Mouse (Mus musculus): ENCODE results near the gene Nudt4. TPM values are rescaled to one million over a fixed set of nuclear protein-coding genes. Genes with fewer than 3 reads are reported as not detected.
"Not testable (repeated sequence)": the region's sequence is repeated elsewhere in the genome, so short reads cannot be mapped to it uniquely, and the experiment has no call there.

The Nudt4 gene
- polyA plus RNA-seq, 1 experiment from 2014 or later: 91.2 TPM

GRCm38 (mm10) chr10:95560394-95560983 lies 3.5 kb downstream of the Nudt4 start:
- ATAC-seq (ENCODE audit: insufficient read depth) (no peak), DNase-seq (no peak)
- 81% methylated on average over 9 of the region's 9 CpGs for WGBS
- Histone ChIP-seq H3K4me1 (ENCODE audit: insufficient read depth) (peaks cover 7% of the 10 kb centered on the region; the same call in 1 of the 2 replicates), H3K36me3 (ENCODE audit: insufficient read depth) (peaks cover 3% of the 10 kb centered on the region; the same call in 1 of the 2 replicates), H3K4me3 (ENCODE audit: low read depth, low read length) (no peak overlapping the region), H3K4me2 (peak overlapping the region; percentile 35; the same call in 1 of the 2 replicates), H3K9me3 (ENCODE audit: low read depth, low read length) (no peaks in the 10 kb centered on the region), H3K27me3 (ENCODE audit: insufficient read depth, low read length) (no peaks in the 10 kb centered on the region), H3K27ac (ENCODE audit: low read depth) (no peak overlapping the region), H3K9ac (no peak overlapping the region)
- no peak for TF ChIP-seq CTCF (IDR thresholded peaks at IDR 0.05; ENCODE audit: low read depth)

GRCm38 (mm10) chr10:95559426-95559825 lies 4.5 kb downstream of the Nudt4 start:
- no peaks in the 10 kb centered on the region for H3K9me3 ChIP-seq (ENCODE audit: low read depth, low read length)
- H3K4me2 ChIP-seq: no peak overlapping the region; the same call in 1 of the 2 replicates
- no peak overlapping the region for H3K27ac ChIP-seq (ENCODE audit: low read depth)
- no peak overlapping the region for H3K4me3 ChIP-seq (ENCODE audit: low read depth, low read length)
- WGBS: 63% methylated on average over 7 of the region's 7 CpGs
- DNase-seq (no peak), ATAC-seq (ENCODE audit: insufficient read depth) (no peak)
- no peak overlapping the region for H3K9ac ChIP-seq
- H3K36me3 ChIP-seq (ENCODE audit: insufficient read depth): peaks cover 3% of the 10 kb centered on the region; the same call in 1 of the 2 replicates
- H3K4me1 ChIP-seq (ENCODE audit: insufficient read depth): 0 out of 2 replicates have a peak, but pooled peaks cover 3% of the 10 kb centered on the region
- no peaks in the 10 kb centered on the region for H3K27me3 ChIP-seq (ENCODE audit: insufficient read depth, low read length)
- no peak for TF ChIP-seq CTCF (IDR thresholded peaks at IDR 0.05; ENCODE audit: low read depth)

- Histone ChIP-seq H3K4me1 (ENCODE audit: insufficient read depth) (0 out of 2 replicates have a peak, but pooled peaks cover 3% of the 10 kb centered on the region), H3K4me3 (ENCODE audit: low read depth, low read length) (no peak overlapping the region), H3K27me3 (ENCODE audit: insufficient read depth, low read length) (no peaks in the 10 kb centered on the region), H3K9ac (no peak overlapping the region), H3K4me2 (no peak overlapping the region), H3K27ac (ENCODE audit: low read depth) (no peak overlapping the region), H3K9me3 (ENCODE audit: low read depth, low read length) (no peaks in the 10 kb centered on the region), H3K36me3 (ENCODE audit: insufficient read depth) (peaks cover 3% of the 10 kb centered on the region; the same call in 1 of the 2 replicates)
- 89% methylated on average over 5 of the region's 5 CpGs for WGBS
- peak; percentile 75 for TF ChIP-seq CTCF (IDR thresholded peaks at IDR 0.05; ENCODE audit: low read depth)
- DNase-seq: peak; percentile 75
- no peak for ATAC-seq (ENCODE audit: insufficient read depth)
Observed at GRCm38 (mm10) chr10:95557337-95557828, 6.6 kb downstream of the Nudt4 start.

GRCm38 (mm10) chr10:95555866-95556265 lies 8.1 kb downstream of the Nudt4 start:
- H3K9ac ChIP-seq: no peak overlapping the region

GRCm38 (mm10) chr10:95552326-95552725 lies 11.6 kb downstream of the Nudt4 start:
- no peaks in the 10 kb centered on the region for H3K9me3 ChIP-seq (ENCODE audit: low read depth, low read length)
- no peak overlapping the region for H3K4me2 ChIP-seq
- H3K4me1 ChIP-seq (ENCODE audit: insufficient read depth): no peaks in the 10 kb centered on the region
- no peak overlapping the region for H3K27ac ChIP-seq (ENCODE audit: low read depth)
- TF ChIP-seq CTCF (IDR thresholded peaks at IDR 0.05; ENCODE audit: low read depth): no peak
- ATAC-seq (ENCODE audit: insufficient read depth) (0 out of 2 replicates have a peak, but pooled peaks have one; percentile 32), DNase-seq (no peak)
- 53% methylated on average over 3 of the region's 3 CpGs for WGBS
- H3K4me3 ChIP-seq (ENCODE audit: low read depth, low read length): no peak overlapping the region
- no peak overlapping the region for H3K9ac ChIP-seq
- no peaks in the 10 kb centered on the region for H3K27me3 ChIP-seq (ENCODE audit: insufficient read depth, low read length)
- peaks cover 40% of the 10 kb centered on the region for H3K36me3 ChIP-seq (ENCODE audit: insufficient read depth)

More at GRCm38 (mm10) chr10:95555866-95556265, 8.1 kb downstream of the Nudt4 start:
- H3K9me3 ChIP-seq (ENCODE audit: low read depth, low read length): no peaks in the 10 kb centered on the region
- no peaks in the 10 kb centered on the region for H3K4me1 ChIP-seq (ENCODE audit: insufficient read depth)
- TF ChIP-seq CTCF (IDR thresholded peaks at IDR 0.05; ENCODE audit: low read depth): no peak
- H3K27me3 ChIP-seq (ENCODE audit: insufficient read depth, low read length): no peaks in the 10 kb centered on the region
- no peak for ATAC-seq (ENCODE audit: insufficient read depth)
- WGBS: 78% methylated on average over 11 of the region's 11 CpGs
- no peak overlapping the region for H3K4me3 ChIP-seq (ENCODE audit: low read depth, low read length)
- no peak overlapping the region for H3K4me2 ChIP-seq
- peaks cover 12% of the 10 kb centered on the region; the same call in 1 of the 2 replicates for H3K36me3 ChIP-seq (ENCODE audit: insufficient read depth)
- DNase-seq: no peak
- no peak overlapping the region for H3K27ac ChIP-seq (ENCODE audit: low read depth)

- Histone ChIP-seq H3K36me3 (ENCODE audit: insufficient read depth) (peaks cover 46% of the 10 kb centered on the region), H3K9me3 (ENCODE audit: low read depth, low read length) (no peaks in the 10 kb centered on the region), H3K27ac (ENCODE audit: low read depth) (no peak overlapping the region), H3K4me2 (no peak overlapping the region), H3K4me1 (ENCODE audit: insufficient read depth) (no peaks in the 10 kb centered on the region), H3K27me3 (ENCODE audit: insufficient read depth, low read length) (no peaks in the 10 kb centered on the region), H3K9ac (no peak overlapping the region), H3K4me3 (ENCODE audit: low read depth, low read length) (no peak overlapping the region)
- DNase-seq (peak; percentile 69), ATAC-seq (ENCODE audit: insufficient read depth) (no peak)
- peak; percentile 59 for TF ChIP-seq CTCF (IDR thresholded peaks at IDR 0.05; ENCODE audit: low read depth)
Observed at GRCm38 (mm10) chr10:95551752-95552151, 12.2 kb downstream of the Nudt4 start.

- DNase-seq (peak; percentile 75), ATAC-seq (ENCODE audit: insufficient read depth) (no peak; the same call in 1 of the 2 replicates)
- Histone ChIP-seq H3K4me3 (ENCODE audit: low read depth, low read length) (no peak overlapping the region), H3K9ac (no peak overlapping the region), H3K9me3 (ENCODE audit: low read depth, low read length) (no peaks in the 10 kb centered on the region), H3K36me3 (ENCODE audit: insufficient read depth) (peaks cover 59% of the 10 kb centered on the region), H3K27ac (ENCODE audit: low read depth) (no peak overlapping the region), H3K4me2 (no peak overlapping the region), H3K4me1 (ENCODE audit: insufficient read depth) (no peaks in the 10 kb centered on the region), H3K27me3 (ENCODE audit: insufficient read depth, low read length) (no peaks in the 10 kb centered on the region)
- 46% methylated on average over 1 of the region's 1 CpGs for WGBS
- peak; percentile 62 for TF ChIP-seq CTCF (IDR thresholded peaks at IDR 0.05; ENCODE audit: low read depth)
Observed at GRCm38 (mm10) chr10:95550506-95550905, 13.4 kb downstream of the Nudt4 start.

- H3K4me2 ChIP-seq; H3K9me3 ChIP-seq (ENCODE audit: low read depth, low read length); ATAC-seq (ENCODE audit: insufficient read depth); H3K4me3 ChIP-seq (ENCODE audit: low read depth, low read length); DNase-seq; H3K4me1 ChIP-seq (ENCODE audit: insufficient read depth); H3K9ac ChIP-seq; H3K27ac ChIP-seq (ENCODE audit: low read depth); H3K27me3 ChIP-seq (ENCODE audit: insufficient read depth, low read length): not testable (repeated sequence)
- WGBS: 74% methylated on average over 5 of the region's 5 CpGs
- peaks cover 73% of the 10 kb centered on the region for H3K36me3 ChIP-seq (ENCODE audit: insufficient read depth)
Observed at GRCm38 (mm10) chr10:95549080-95549479, 14.9 kb downstream of the Nudt4 start.
